Mouse (Mus musculus): Measurements from ENCODE around the gene Sytl2. TPM values are rescaled to one million over a fixed set of nuclear protein-coding genes. Genes with fewer than 3 reads are reported as not detected.
A peak's percentile ranks its signal among the peaks of the same experiment; 100 is the strongest.

The Sytl2 gene
- polyA plus RNA-seq (2014; fragmentation: Nextera tagmentation; extraction: Ambion mirVana) = 6.4 and 7.1 TPM in 2 replicates

DNA sequence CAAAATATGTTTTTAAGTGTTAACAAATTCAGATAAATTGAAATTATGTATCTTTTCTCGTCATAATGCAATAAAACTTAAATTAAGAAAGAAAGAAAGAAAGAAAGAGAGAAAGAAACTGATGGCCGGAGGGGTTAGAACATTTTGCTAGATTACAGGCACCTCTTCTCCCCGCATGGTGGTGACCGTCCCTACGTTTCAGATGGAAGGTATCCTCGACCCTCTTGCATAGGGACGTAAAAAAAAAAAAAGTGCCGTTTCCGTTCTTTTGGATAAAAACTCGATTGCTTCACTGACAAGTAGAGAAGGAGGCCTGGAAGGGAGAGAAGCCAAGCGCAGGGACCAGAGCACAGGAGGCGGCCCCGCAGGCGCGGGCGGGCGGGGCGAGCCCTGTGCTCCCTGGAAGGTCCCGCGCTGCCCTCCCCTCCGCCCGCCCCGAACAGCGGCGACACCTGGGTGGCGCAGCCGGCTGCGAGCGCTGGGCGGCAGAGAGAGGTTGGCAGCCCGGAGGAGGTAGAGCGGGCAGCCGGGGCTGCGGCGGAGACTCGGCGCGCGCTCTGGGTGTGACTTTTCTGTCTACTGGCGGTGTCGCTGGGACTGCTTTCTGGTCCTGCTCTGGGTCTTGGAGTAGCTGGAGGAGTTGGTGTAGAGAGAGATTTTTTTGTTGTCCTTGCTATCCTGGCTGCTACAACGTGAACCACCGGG, at the start of gene Sytl2:
Sytl2 (plus strand) TSS at position 311 of the 705 bp plus-strand sequence.
- Histone ChIP-seq H3K4me2 (ENCODE audit: low read length) (peak within 1 kb of the TSS; percentile 97), H3K36me3 (ENCODE audit: control insufficient read depth, insufficient read depth, low read length) (no peaks in the 10 kb centered on the region), H3K9me3 (ENCODE audit: control insufficient read depth, low read length) (no peaks in the 10 kb centered on the region), H3K27me3 (ENCODE audit: control insufficient read depth, insufficient read depth, low read length) (0 out of 2 replicates have a peak, but pooled peaks cover 6% of the 10 kb centered on the region), H3K27ac (replicated peaks; ENCODE audit: low read depth, low read length) (no peak within 1 kb of the TSS), H3K4me1 (ENCODE audit: control insufficient read depth, insufficient read depth, low read length) (peaks cover 4% of the 10 kb centered on the region; the same call in 1 of the 2 replicates), H3K4me3 (replicated peaks; ENCODE audit: low read depth, low read length) (peak within 1 kb of the TSS; percentile 57), H3K9ac (replicated peaks; ENCODE audit: low read length) (peak within 1 kb of the TSS; percentile 62)
- WGBS = 1% methylated on average over 43 of the region's 43 CpGs
- ATAC-seq (ENCODE audit: low FRiP score, low TSS enrichment) = peak; percentile 84
- DNase-seq = peak; percentile 74

DNA sequence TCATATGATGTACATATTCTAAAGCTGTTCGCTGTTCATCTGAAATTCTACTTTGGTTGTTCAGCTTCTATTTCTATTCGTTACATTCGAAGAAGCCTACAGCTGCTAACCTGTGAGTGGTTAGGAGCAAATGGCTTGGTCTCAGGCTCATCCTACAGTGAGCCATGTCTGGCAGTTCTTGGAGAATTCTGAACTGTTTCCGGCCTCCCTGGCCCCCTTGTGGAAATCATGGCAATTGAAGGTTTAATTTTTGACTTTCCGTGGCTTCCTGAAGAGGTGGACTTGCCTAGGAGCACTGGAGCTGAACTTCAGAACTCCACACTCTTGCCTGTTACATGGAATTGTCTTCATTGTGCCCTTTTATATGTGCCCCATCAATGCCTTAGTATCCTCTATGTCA, 49.1 kb upstream of the Sytl2 start:
- Histone ChIP-seq H3K9ac (replicated peaks; ENCODE audit: low read length) (no peak overlapping the region), H3K4me3 (replicated peaks; ENCODE audit: low read depth, low read length) (no peak overlapping the region), H3K36me3 (ENCODE audit: control insufficient read depth, insufficient read depth, low read length) (no peaks in the 10 kb centered on the region)

DNA sequence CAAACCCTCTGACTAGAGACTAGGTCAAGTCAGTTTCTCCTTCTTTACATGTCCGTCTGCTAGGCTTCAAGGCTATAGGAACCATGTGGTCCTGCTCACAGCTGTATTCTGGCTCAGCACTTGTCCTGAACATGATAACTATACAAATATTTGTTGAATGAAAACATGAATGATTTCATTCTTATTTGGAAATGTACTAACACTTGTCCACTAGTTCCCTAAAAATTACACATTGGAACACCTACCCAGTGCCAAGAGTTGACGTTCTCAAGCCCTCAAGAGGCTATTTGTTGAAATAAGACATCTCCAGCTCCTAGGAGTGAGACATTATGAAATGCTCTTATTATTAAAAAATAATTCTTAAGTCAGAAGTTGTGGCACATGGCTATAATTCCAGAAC, 43.4 kb upstream of the Sytl2 start:
- H3K9me3 ChIP-seq (ENCODE audit: control insufficient read depth, low read length) = no peaks in the 10 kb centered on the region
- H3K9ac ChIP-seq (replicated peaks; ENCODE audit: low read length) = no peak overlapping the region
- H3K27ac ChIP-seq (replicated peaks; ENCODE audit: low read depth, low read length) = no peak overlapping the region
- no peak overlapping the region for H3K4me3 ChIP-seq (replicated peaks; ENCODE audit: low read depth, low read length)
- 0 out of 2 replicates have a peak, but pooled peaks cover 5% of the 10 kb centered on the region for H3K4me1 ChIP-seq (ENCODE audit: control insufficient read depth, insufficient read depth, low read length)
- no peak overlapping the region for H3K4me2 ChIP-seq (ENCODE audit: low read length)
- WGBS = 95% methylated on average over 2 of the region's 2 CpGs
- no peak for ATAC-seq (ENCODE audit: low FRiP score, low TSS enrichment)
- no peaks in the 10 kb centered on the region for H3K27me3 ChIP-seq (ENCODE audit: control insufficient read depth, insufficient read depth, low read length)
- DNase-seq = no peak
- H3K36me3 ChIP-seq (ENCODE audit: control insufficient read depth, insufficient read depth, low read length) = no peaks in the 10 kb centered on the region

More for the DNA sequence above, 49.1 kb upstream of the Sytl2 start:
- Histone ChIP-seq H3K27me3 (ENCODE audit: control insufficient read depth, insufficient read depth, low read length) (no peaks in the 10 kb centered on the region), H3K27ac (replicated peaks; ENCODE audit: low read depth, low read length) (no peak overlapping the region), H3K9me3 (ENCODE audit: control insufficient read depth, low read length) (no peaks in the 10 kb centered on the region), H3K4me1 (ENCODE audit: control insufficient read depth, insufficient read depth, low read length) (no peaks in the 10 kb centered on the region), H3K4me2 (ENCODE audit: low read length) (no peak overlapping the region)
- WGBS = 76% methylated on average over 5 of the region's 5 CpGs
- ATAC-seq (ENCODE audit: low FRiP score, low TSS enrichment) (no peak), DNase-seq (no peak)

DNA sequence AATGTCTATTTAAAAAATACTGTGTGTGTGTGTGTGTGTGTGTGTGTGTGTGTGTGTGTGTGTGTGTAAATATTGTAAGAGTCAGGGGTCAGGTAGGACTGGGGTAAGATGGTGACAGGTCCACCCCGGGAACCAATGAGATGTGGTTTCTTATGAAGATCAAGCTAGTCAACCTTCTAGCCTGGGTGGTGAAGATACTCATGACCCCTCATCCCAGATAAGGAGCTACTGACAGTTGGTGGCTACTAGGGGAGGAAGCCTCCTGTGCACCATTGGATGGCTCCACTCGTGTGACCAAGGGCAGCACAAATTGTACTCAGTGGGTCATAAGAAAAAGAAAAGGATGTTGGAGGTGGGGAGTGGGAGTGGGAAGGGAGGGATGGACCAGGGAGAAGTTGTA, 42.2 kb upstream of the Sytl2 start:
- H3K36me3 ChIP-seq (ENCODE audit: control insufficient read depth, insufficient read depth, low read length) = no peaks in the 10 kb centered on the region
- ATAC-seq (ENCODE audit: low FRiP score, low TSS enrichment) = no peak
- H3K27ac ChIP-seq (replicated peaks; ENCODE audit: low read depth, low read length) = no peak overlapping the region
- no peak for DNase-seq
- H3K4me2 ChIP-seq (ENCODE audit: low read length) = no peak overlapping the region
- H3K4me3 ChIP-seq (replicated peaks; ENCODE audit: low read depth, low read length) = no peak overlapping the region
- H3K9ac ChIP-seq (replicated peaks; ENCODE audit: low read length) = no peak overlapping the region
- no peaks in the 10 kb centered on the region for H3K9me3 ChIP-seq (ENCODE audit: control insufficient read depth, low read length)
- 0 out of 2 replicates have a peak, but pooled peaks cover 5% of the 10 kb centered on the region for H3K4me1 ChIP-seq (ENCODE audit: control insufficient read depth, insufficient read depth, low read length)
- no peaks in the 10 kb centered on the region for H3K27me3 ChIP-seq (ENCODE audit: control insufficient read depth, insufficient read depth, low read length)
- 84% methylated on average over 2 of the region's 2 CpGs for WGBS

DNA sequence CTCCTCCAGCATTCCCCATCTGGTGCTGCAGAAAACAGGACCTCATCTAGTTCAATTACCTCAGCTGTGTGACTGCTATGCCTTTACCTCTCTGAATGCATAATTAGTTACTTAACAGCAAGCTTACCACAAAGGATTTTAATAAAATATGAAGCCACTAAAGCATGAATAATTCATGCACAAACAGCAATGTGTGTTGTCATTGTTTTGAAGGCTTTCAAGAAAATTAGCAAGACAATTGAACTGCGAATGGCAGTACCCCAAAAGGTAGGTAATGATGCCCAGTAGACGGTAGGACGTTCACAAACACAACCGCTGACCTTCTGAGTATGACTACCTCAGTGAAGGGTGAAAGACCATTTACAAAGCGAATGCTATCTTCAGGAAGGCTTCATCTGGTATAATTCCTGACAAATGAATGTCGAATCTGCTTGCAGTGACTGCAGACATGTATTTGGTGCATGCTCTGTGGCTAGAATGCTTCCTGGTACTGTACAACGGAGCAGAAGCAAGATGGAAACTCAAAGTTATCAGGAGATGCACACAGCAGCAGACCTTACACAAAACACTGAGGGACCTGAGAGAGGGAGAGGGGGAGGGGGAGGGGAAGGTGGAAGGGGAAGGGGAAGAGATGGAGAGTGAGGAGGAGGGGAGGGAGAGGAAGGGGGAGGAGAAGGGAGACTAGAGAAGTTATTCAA, 40.0 kb upstream of the Sytl2 start:
- no peaks in the 10 kb centered on the region for H3K36me3 ChIP-seq (ENCODE audit: control insufficient read depth, insufficient read depth, low read length)
- peaks cover 8% of the 10 kb centered on the region; the same call in 1 of the 2 replicates for H3K4me1 ChIP-seq (ENCODE audit: control insufficient read depth, insufficient read depth, low read length)
- no peaks in the 10 kb centered on the region for H3K27me3 ChIP-seq (ENCODE audit: control insufficient read depth, insufficient read depth, low read length)
- H3K4me2 ChIP-seq (ENCODE audit: low read length) = peak overlapping the region; percentile 37
- no peak overlapping the region for H3K4me3 ChIP-seq (replicated peaks; ENCODE audit: low read depth, low read length)
- ATAC-seq (ENCODE audit: low FRiP score, low TSS enrichment) = peak; percentile 84
- peak; percentile 72 for DNase-seq
- H3K27ac ChIP-seq (replicated peaks; ENCODE audit: low read depth, low read length) = peak overlapping the region; percentile 83
- H3K9me3 ChIP-seq (ENCODE audit: control insufficient read depth, low read length) = no peaks in the 10 kb centered on the region
- H3K9ac ChIP-seq (replicated peaks; ENCODE audit: low read length) = no peak overlapping the region; the same call in 1 of the 2 replicates
- whole genome bisulfite sequencing = 15% methylated on average over 7 of the region's 7 CpGs

DNA sequence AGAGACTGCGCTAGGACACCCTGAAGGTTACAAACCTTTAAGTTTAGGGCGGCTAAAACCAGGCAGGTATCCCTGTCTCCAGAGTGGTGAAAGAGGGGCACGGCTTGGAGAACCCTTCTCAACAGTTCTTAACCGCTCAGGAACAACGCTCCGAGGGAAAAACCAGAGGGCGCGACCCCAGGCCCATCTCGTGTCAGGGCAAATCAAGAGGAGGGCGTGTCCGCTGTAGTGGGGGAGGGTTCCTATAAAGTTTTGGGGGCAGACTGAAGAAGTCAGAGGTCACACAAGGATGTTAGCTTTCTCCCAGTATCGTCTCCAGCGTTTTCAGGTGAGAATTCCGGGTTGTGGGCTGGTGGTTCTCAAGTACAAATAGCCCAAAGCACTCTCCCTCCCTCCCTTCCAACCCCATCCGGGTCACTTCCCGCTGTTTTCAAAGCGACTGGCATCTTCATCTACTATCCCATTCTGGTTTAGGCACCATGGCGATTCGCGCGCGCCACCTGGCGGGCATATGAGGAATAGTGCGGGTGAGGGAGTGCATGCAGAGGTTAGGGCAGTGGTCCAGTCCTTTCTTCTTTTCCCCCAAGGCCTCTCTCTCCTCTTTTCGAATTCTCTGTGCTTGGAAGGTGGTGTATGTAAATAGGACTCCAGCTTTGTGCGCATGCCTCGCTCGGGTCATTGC, 36.6 kb upstream of the Sytl2 start, which contains the start of gene Ccdc83:
Ccdc83 (minus strand) TSS at position 489 of the 682 bp plus-strand sequence.
- ATAC-seq (ENCODE audit: low FRiP score, low TSS enrichment) = peak; percentile 81
- H3K4me2 ChIP-seq (ENCODE audit: low read length) = peak within 1 kb of the TSS; percentile 56
- H3K27me3 ChIP-seq (ENCODE audit: control insufficient read depth, insufficient read depth, low read length) = no peaks in the 10 kb centered on the region
- WGBS = 8% methylated on average over 28 of the region's 28 CpGs
- peak within 1 kb of the TSS; percentile 18; the same call in 1 of the 2 replicates for H3K4me3 ChIP-seq (replicated peaks; ENCODE audit: low read depth, low read length)
- no peak within 1 kb of the TSS for H3K27ac ChIP-seq (replicated peaks; ENCODE audit: low read depth, low read length)
- peaks cover 8% of the 10 kb centered on the region; the same call in 1 of the 2 replicates for H3K4me1 ChIP-seq (ENCODE audit: control insufficient read depth, insufficient read depth, low read length)
- no peaks in the 10 kb centered on the region for H3K9me3 ChIP-seq (ENCODE audit: control insufficient read depth, low read length)
- no peaks in the 10 kb centered on the region for H3K36me3 ChIP-seq (ENCODE audit: control insufficient read depth, insufficient read depth, low read length)
- peak within 1 kb of the TSS; percentile 20; the same call in 1 of the 2 replicates for H3K9ac ChIP-seq (replicated peaks; ENCODE audit: low read length)
- peak; percentile 90 for DNase-seq

DNA sequence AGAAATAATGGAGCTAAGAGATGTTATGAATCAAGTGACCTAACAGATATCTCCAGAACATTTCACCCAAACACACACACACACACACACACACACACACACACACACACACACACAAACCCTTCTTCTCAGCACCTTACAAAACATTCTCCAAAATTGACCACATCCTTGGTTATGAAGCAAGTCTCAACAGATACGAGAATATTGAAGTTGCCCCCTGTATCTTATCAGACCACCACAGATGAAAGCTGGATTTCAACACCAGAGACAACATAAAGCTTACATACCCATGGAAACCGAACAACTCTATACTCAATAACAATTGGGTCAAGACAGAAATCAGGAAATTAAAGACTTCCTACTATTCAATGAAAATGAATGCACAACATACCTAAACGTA, 31.9 kb upstream of the Sytl2 start:
- ATAC-seq (ENCODE audit: low FRiP score, low TSS enrichment) (no peak), DNase-seq (no peak)
- 85% methylated on average over 3 of the region's 3 CpGs for WGBS
- no peaks in the 10 kb centered on the region for H3K36me3 ChIP-seq (ENCODE audit: control insufficient read depth, insufficient read depth, low read length)
- no peak overlapping the region for H3K27ac ChIP-seq (replicated peaks; ENCODE audit: low read depth, low read length)
- H3K4me2 ChIP-seq (ENCODE audit: low read length) = no peak overlapping the region
- H3K4me3 ChIP-seq (replicated peaks; ENCODE audit: low read depth, low read length) = no peak overlapping the region
- no peak overlapping the region for H3K9ac ChIP-seq (replicated peaks; ENCODE audit: low read length)
- H3K27me3 ChIP-seq (ENCODE audit: control insufficient read depth, insufficient read depth, low read length) = no peaks in the 10 kb centered on the region
- peaks cover 3% of the 10 kb centered on the region; the same call in 1 of the 2 replicates for H3K4me1 ChIP-seq (ENCODE audit: control insufficient read depth, insufficient read depth, low read length)
- H3K9me3 ChIP-seq (ENCODE audit: control insufficient read depth, low read length) = no peaks in the 10 kb centered on the region

DNA sequence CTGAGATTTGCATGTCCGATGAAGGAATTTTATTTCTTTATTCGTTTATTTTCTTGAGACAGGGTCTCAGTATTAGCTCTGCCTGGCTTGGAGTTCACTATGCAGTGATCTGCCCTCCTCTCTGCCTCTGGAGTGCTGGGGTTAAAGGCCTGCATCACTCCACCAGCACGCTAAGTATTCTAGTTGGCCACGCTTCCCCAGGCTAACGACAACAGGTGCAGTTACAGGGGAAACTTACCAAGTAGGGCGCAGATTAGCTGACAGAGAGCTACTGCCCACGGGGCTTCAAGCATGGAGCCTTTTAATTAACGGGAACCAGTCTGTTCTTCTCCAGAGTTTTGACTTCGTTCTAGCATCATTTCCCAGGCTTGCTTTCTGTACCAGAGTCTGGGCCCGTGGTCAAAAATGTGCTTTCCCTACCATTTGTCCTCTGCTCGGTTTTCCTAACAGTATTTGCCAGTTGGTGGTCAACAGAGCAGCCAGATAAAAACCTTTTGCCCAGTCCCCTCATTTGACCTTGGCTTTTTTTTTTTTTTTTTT, 27.4 kb upstream of the Sytl2 start:
- Histone ChIP-seq H3K9me3 (ENCODE audit: control insufficient read depth, low read length) (no peaks in the 10 kb centered on the region), H3K4me1 (ENCODE audit: control insufficient read depth, insufficient read depth, low read length) (no peaks in the 10 kb centered on the region), H3K4me2 (ENCODE audit: low read length) (no peak overlapping the region), H3K4me3 (replicated peaks; ENCODE audit: low read depth, low read length) (no peak overlapping the region), H3K27me3 (ENCODE audit: control insufficient read depth, insufficient read depth, low read length) (no peaks in the 10 kb centered on the region), H3K27ac (replicated peaks; ENCODE audit: low read depth, low read length) (no peak overlapping the region), H3K9ac (replicated peaks; ENCODE audit: low read length) (no peak overlapping the region), H3K36me3 (ENCODE audit: control insufficient read depth, insufficient read depth, low read length) (no peaks in the 10 kb centered on the region)
- DNase-seq (peak; percentile 9), ATAC-seq (ENCODE audit: low FRiP score, low TSS enrichment) (no peak)
- 69% methylated on average over 11 of the region's 11 CpGs for WGBS
